Mouse (Mus musculus): ENCODE measurements around the gene Ddc.
A peak's percentile ranks its signal among the peaks of the same experiment; 100 is the strongest.

The Ddc gene

GRCm38 (mm10) chr11:11897645-11898357 lies at the start of gene Ddc:
Gene Ddc, minus strand, starts transcription at chr11:11898144.
- no peak for DNase-seq (ENCODE audit: low spot score)

GRCm38 (mm10) chr11:11945766-11946165 lies 47.8 kb upstream of the Ddc start:
- no peak for DNase-seq (ENCODE audit: low spot score)

- no peak for DNase-seq (ENCODE audit: low spot score)
These were observed 46.9 kb upstream of the Ddc start for GRCm38 (mm10) chr11:11944814-11945213.

GRCm38 (mm10) chr11:11944082-11944349 lies 46.1 kb upstream of the Ddc start:
- DNase-seq (ENCODE audit: low spot score) = no peak

GRCm38 (mm10) chr11:11943240-11944081 lies 45.5 kb upstream of the Ddc start:
- DNase-seq (ENCODE audit: low spot score) = no peak

- peak; percentile 72 for DNase-seq (ENCODE audit: low spot score)
These were observed 44.6 kb upstream of the Ddc start for GRCm38 (mm10) chr11:11942320-11943217.

- peak; percentile 82 for DNase-seq (ENCODE audit: low spot score)
These were observed 43.1 kb upstream of the Ddc start for GRCm38 (mm10) chr11:11940833-11941681.

- DNase-seq (ENCODE audit: low spot score) = no peak
These were observed 41.7 kb upstream of the Ddc start for GRCm38 (mm10) chr11:11939611-11940010.

- DNase-seq (ENCODE audit: low spot score) = no peak
These were observed 40.6 kb upstream of the Ddc start for GRCm38 (mm10) chr11:11938591-11938990.

- no peak for DNase-seq (ENCODE audit: low spot score)
These were observed 39.5 kb upstream of the Ddc start for GRCm38 (mm10) chr11:11937340-11938030.

GRCm38 (mm10) chr11:11934808-11935207 lies 36.9 kb upstream of the Ddc start:
- no peak for DNase-seq (ENCODE audit: low spot score)

GRCm38 (mm10) chr11:11932102-11932789 lies 34.3 kb upstream of the Ddc start:
- no peak for DNase-seq (ENCODE audit: low spot score)

- no peak for DNase-seq (ENCODE audit: low spot score)
These were observed 33.7 kb upstream of the Ddc start for GRCm38 (mm10) chr11:11931688-11932087.

GRCm38 (mm10) chr11:11930527-11930926 lies 32.6 kb upstream of the Ddc start:
- DNase-seq (ENCODE audit: low spot score) = no peak

- no peak for DNase-seq (ENCODE audit: low spot score)
These were observed 31.1 kb upstream of the Ddc start for GRCm38 (mm10) chr11:11929059-11929458.

- DNase-seq (ENCODE audit: low spot score) = no peak
These were observed 30.6 kb upstream of the Ddc start for GRCm38 (mm10) chr11:11928586-11928985.

- DNase-seq (ENCODE audit: low spot score) = no peak
These were observed 26.0 kb upstream of the Ddc start for GRCm38 (mm10) chr11:11923900-11924299.

GRCm38 (mm10) chr11:11923345-11923744 lies 25.4 kb upstream of the Ddc start:
- DNase-seq (ENCODE audit: low spot score) = no peak

GRCm38 (mm10) chr11:11922106-11922505 lies 24.2 kb upstream of the Ddc start:
- DNase-seq (ENCODE audit: low spot score) = no peak

- DNase-seq (ENCODE audit: low spot score) = no peak
These were observed 9.9 kb upstream of the Ddc start for GRCm38 (mm10) chr11:11907703-11908413.
